Mouse (Mus musculus): ENCODE data around the gene Msi2. TPM values are rescaled to one million over a fixed set of nuclear protein-coding genes. Genes with fewer than 3 reads are reported as not detected.
A peak's percentile ranks its signal among the peaks of the same experiment; 100 is the strongest.

The Msi2 gene
- polyA plus RNA-seq, 1 experiment from 2014 or later, result 15.1 TPM

DNA sequence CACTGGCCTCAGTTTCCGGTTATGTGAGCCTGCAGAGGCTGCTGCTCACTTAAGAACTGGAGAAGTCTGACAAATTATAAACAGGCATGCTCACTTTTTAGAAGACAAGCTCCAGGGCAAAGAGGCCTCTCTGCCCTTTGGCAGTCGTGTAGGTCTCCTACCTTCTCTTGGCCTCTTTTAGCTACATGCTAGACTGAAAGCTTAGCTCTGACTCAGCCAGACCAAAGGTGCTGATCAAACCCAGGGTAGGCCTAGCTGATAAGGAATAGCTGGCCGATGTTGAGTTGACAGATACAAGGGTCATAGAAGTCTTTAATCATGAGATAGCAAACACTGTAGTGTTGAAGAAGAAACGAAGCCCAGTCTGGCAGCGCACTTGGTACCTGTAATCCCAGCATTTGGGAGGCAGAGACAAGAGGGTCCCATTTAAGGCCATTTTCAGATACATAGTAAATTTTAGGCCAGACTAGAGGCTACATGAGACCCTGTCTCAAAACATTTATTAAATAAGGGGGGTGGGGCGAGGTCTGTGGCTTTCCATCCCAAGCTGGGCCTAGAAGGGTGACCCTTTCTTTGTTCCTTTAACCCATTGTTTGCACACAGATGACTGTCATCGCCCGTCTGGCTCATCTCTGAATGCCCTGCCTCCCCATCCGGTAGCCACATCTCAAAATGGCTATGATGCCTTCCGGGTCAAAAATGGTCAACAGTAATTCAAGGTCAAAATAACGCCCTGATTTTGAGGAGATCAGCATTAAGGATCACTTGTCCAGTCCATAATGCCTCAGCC is 164.6 kb downstream of the Msi2 start:
- H3K4me1 ChIP-seq (replicated peaks; ENCODE audit: control insufficient read depth, insufficient read depth, low read length), result peaks cover 66% of the 10 kb centered on the region
- peak overlapping the region; percentile 51 for H3K27ac ChIP-seq (ENCODE audit: low read length)
- no peaks in the 10 kb centered on the region for H3K27me3 ChIP-seq (ENCODE audit: control insufficient read depth, insufficient read depth, low read depth, low read length)
- 64% methylated on average over 11 of the region's 11 CpGs for WGBS
- no peak overlapping the region for H3K4me2 ChIP-seq (ENCODE audit: low read depth, low read length)
- no peaks in the 10 kb centered on the region for H3K9me3 ChIP-seq (ENCODE audit: control insufficient read depth, low read length)
- H3K36me3 ChIP-seq (ENCODE audit: control insufficient read depth, insufficient read depth, low read length), result no peaks in the 10 kb centered on the region
- no peak overlapping the region for H3K4me3 ChIP-seq (ENCODE audit: low read length)
- no peak for ATAC-seq (ENCODE audit: low read depth)
- H3K9ac ChIP-seq (ENCODE audit: low read length), result no peak overlapping the region

DNA sequence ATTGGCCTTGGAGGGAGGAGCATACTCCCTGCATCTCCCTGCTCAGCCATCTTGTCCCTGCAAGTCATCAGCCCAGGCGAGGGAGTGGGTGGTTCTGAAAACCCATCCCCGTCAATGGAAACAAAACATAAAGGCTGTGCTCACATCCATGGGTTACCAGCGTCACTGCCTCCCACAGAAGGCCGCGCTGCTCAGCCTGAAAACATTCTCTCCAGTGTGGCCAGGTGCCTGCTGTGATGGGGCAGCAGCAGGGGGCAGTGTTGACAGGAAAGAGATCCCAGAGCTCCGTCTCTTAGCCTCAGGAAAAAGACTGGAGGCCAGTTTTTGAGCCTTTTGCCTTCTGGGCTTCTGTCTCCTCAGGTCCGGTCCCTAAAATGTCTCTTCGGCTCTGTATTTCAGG is 165.3 kb downstream of the Msi2 start:
- no peaks in the 10 kb centered on the region for H3K9me3 ChIP-seq (ENCODE audit: control insufficient read depth, low read length)
- ATAC-seq (ENCODE audit: low read depth), result no peak
- H3K4me3 ChIP-seq (ENCODE audit: low read length), result no peak overlapping the region
- no peak overlapping the region for H3K9ac ChIP-seq (ENCODE audit: low read length)
- peak overlapping the region; percentile 51 for H3K27ac ChIP-seq (ENCODE audit: low read length)
- H3K27me3 ChIP-seq (ENCODE audit: control insufficient read depth, insufficient read depth, low read depth, low read length), result no peaks in the 10 kb centered on the region
- H3K4me1 ChIP-seq (replicated peaks; ENCODE audit: control insufficient read depth, insufficient read depth, low read length), result peaks cover 59% of the 10 kb centered on the region
- H3K4me2 ChIP-seq (ENCODE audit: low read depth, low read length), result no peak overlapping the region
- 36% methylated on average over 8 of the region's 8 CpGs for WGBS
- H3K36me3 ChIP-seq (ENCODE audit: control insufficient read depth, insufficient read depth, low read length), result no peaks in the 10 kb centered on the region

DNA sequence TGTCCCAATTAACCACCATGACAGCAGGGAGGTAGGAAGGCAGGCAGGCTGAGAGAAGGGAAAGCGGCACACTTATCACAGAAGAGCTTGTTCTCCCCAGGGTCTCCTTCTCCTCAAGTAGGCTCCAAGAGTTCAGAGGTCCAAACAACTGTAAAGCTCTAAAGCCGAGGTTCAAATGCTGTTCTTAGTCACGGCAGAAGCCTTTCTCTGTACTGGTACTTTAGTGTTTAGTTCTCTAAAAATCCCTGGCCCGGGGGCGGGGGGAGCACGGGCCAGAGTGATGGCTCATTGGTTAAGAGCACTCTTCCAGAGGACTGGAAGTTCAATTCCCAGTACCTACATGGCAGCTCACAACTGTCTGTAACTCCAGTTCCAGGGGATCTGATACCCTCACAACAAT is 165.9 kb downstream of the Msi2 start:
- no peak for ATAC-seq (ENCODE audit: low read depth)
- H3K4me1 ChIP-seq (replicated peaks; ENCODE audit: control insufficient read depth, insufficient read depth, low read length), result peaks cover 55% of the 10 kb centered on the region
- H3K27me3 ChIP-seq (ENCODE audit: control insufficient read depth, insufficient read depth, low read depth, low read length), result no peaks in the 10 kb centered on the region
- whole genome bisulfite sequencing, result 58% methylated on average over 6 of the region's 6 CpGs
- no peak overlapping the region for H3K4me3 ChIP-seq (ENCODE audit: low read length)
- no peaks in the 10 kb centered on the region for H3K9me3 ChIP-seq (ENCODE audit: control insufficient read depth, low read length)
- H3K36me3 ChIP-seq (ENCODE audit: control insufficient read depth, insufficient read depth, low read length), result no peaks in the 10 kb centered on the region
- H3K9ac ChIP-seq (ENCODE audit: low read length), result no peak overlapping the region
- no peak overlapping the region for H3K27ac ChIP-seq (ENCODE audit: low read length)
- H3K4me2 ChIP-seq (ENCODE audit: low read depth, low read length), result no peak overlapping the region

DNA sequence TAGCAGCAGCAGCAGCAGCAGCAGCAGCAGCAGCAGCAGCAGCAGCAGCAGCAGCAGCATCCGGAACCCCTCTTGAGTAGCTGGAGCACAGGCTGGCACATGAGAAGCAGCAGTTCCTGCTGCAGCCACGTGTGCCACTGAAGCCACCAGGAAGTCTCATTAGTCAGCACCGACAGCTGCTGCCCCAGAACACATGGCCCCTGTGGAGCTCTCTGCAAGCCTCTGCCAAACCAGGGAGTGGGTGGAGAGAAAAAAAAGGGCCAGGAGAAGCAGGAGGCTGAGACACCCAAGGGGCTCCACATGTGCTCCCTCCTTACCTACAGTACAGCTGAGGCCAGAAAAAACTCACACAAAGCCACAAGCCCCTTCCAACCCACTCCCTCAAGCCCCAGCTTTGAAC is 167.3 kb downstream of the Msi2 start:
- H3K4me1 ChIP-seq (replicated peaks; ENCODE audit: control insufficient read depth, insufficient read depth, low read length), result peaks cover 46% of the 10 kb centered on the region
- WGBS, result 15% methylated on average over 3 of the region's 3 CpGs
- H3K9me3 ChIP-seq (ENCODE audit: control insufficient read depth, low read length), result no peaks in the 10 kb centered on the region
- no peak overlapping the region for H3K9ac ChIP-seq (ENCODE audit: low read length)
- no peak overlapping the region for H3K4me2 ChIP-seq (ENCODE audit: low read depth, low read length)
- H3K27me3 ChIP-seq (ENCODE audit: control insufficient read depth, insufficient read depth, low read depth, low read length), result no peaks in the 10 kb centered on the region
- peak overlapping the region; percentile 16; the same call in 1 of the 2 replicates for H3K27ac ChIP-seq (ENCODE audit: low read length)
- ATAC-seq (ENCODE audit: low read depth), result peak; percentile 46; the same call in 1 of the 2 replicates
- H3K4me3 ChIP-seq (ENCODE audit: low read length), result no peak overlapping the region
- H3K36me3 ChIP-seq (ENCODE audit: control insufficient read depth, insufficient read depth, low read length), result no peaks in the 10 kb centered on the region

DNA sequence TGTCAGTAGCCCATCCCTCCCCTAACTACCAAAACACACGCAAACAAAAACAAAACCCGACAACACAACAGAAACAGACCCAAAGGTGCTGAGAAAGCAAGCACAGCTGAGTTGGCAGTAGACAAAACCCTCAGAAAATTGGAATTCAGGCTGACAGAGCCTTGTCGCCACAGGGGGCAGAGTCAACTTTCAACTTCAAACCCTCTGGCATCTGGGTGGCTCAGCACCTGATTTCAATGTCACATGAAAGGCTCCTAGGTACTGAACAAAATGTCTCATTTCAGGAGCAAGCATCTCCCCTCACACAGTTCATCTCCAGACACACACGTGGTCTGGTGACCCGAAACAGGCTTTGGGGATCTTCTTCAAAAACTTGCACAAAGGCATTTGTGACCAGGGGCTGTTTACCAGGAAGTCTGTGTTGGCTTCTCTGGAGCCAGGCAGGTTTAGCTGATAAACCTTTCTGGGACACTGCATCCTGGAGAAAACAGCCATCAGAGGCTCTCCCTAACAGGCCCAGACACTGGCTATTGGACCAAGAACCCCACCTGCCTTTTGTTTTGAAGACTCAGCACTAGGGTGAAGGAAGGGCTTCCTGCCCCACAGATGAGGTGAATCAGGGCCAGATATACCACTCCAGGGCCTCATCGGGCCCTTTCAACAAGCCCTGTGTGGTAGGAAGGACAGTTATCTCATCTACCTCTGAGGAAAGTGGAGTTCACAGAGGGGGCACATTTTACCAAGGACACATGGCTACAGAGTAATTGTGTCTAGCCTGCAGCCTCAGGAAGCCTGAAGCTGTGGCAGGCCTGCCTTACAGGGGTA is 168.0 kb downstream of the Msi2 start:
- no peak overlapping the region for H3K4me2 ChIP-seq (ENCODE audit: low read depth, low read length)
- WGBS, result 56% methylated on average over 6 of the region's 6 CpGs
- H3K4me3 ChIP-seq (ENCODE audit: low read length), result no peak overlapping the region
- peaks cover 38% of the 10 kb centered on the region for H3K4me1 ChIP-seq (replicated peaks; ENCODE audit: control insufficient read depth, insufficient read depth, low read length)
- no peaks in the 10 kb centered on the region for H3K27me3 ChIP-seq (ENCODE audit: control insufficient read depth, insufficient read depth, low read depth, low read length)
- H3K9ac ChIP-seq (ENCODE audit: low read length), result 0 out of 2 replicates have a peak overlapping the region, but pooled peaks have one; percentile 25
- no peak for ATAC-seq (ENCODE audit: low read depth)
- H3K9me3 ChIP-seq (ENCODE audit: control insufficient read depth, low read length), result no peaks in the 10 kb centered on the region
- H3K36me3 ChIP-seq (ENCODE audit: control insufficient read depth, insufficient read depth, low read length), result no peaks in the 10 kb centered on the region
- H3K27ac ChIP-seq (ENCODE audit: low read length), result no peak overlapping the region

DNA sequence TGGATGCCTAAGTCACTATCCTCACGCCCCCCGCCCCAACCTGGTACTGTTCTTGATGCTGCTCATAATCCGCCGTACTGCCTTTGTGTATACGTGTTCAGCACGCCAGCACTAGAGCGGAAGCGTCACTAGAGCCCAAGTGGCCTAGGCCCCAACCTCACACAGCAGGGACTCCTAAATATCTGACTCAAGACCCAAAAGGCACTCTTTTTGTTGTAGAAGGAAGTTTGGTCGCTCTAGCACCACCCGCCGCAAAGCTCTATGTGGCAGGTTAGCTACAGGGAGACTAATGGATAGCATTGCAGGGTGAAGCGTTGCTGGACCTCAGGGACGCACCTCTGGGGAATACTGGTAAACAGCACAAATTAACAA is 168.8 kb downstream of the Msi2 start:
- no peaks in the 10 kb centered on the region for H3K36me3 ChIP-seq (ENCODE audit: control insufficient read depth, insufficient read depth, low read length)
- H3K27ac ChIP-seq (ENCODE audit: low read length), result no peak overlapping the region
- WGBS, result 86% methylated on average over 13 of the region's 13 CpGs
- no peaks in the 10 kb centered on the region for H3K27me3 ChIP-seq (ENCODE audit: control insufficient read depth, insufficient read depth, low read depth, low read length)
- ATAC-seq (ENCODE audit: low read depth), result no peak
- H3K4me1 ChIP-seq (replicated peaks; ENCODE audit: control insufficient read depth, insufficient read depth, low read length), result peaks cover 36% of the 10 kb centered on the region
- no peaks in the 10 kb centered on the region for H3K9me3 ChIP-seq (ENCODE audit: control insufficient read depth, low read length)
- H3K9ac ChIP-seq (ENCODE audit: low read length), result no peak overlapping the region
- no peak overlapping the region for H3K4me3 ChIP-seq (ENCODE audit: low read length)
- H3K4me2 ChIP-seq (ENCODE audit: low read depth, low read length), result no peak overlapping the region

DNA sequence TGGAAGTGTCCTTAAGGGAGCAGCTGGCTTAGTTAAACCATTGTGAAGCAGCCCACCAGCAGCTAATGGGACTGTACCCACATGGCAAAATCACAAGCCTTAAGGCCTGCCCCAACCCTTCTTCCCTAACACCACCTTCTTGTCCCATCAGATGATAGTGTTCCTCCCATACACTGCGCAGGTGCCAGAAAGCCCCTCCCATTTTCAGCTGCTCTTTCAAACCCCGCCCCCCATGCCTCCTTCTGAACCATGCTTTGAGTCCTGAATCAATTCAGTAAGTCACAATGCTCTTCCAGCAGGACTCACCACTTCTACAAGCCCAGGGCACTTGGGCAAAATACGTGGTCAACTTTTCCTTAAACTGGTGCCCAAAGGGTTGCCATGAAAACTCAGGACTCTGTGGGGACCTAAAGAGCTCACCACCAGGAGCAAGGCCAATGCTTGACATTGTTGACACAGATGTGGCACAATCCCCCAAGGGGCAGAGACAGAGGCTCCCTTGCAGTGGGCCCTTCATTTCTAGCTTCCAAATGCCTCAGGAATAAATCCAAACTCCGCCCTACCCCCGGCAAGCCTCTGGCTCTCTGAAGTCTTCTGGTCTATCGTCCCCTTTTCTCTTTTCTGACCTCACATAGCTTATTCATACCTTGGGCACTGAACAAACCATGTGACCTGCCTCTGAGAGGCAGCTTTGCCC is 169.3 kb downstream of the Msi2 start:
- Histone ChIP-seq H3K27me3 (ENCODE audit: control insufficient read depth, insufficient read depth, low read depth, low read length) (no peaks in the 10 kb centered on the region), H3K4me3 (ENCODE audit: low read length) (no peak overlapping the region), H3K36me3 (ENCODE audit: control insufficient read depth, insufficient read depth, low read length) (no peaks in the 10 kb centered on the region), H3K4me2 (ENCODE audit: low read depth, low read length) (no peak overlapping the region), H3K9ac (ENCODE audit: low read length) (no peak overlapping the region), H3K27ac (ENCODE audit: low read length) (no peak overlapping the region), H3K4me1 (replicated peaks; ENCODE audit: control insufficient read depth, insufficient read depth, low read length) (peaks cover 36% of the 10 kb centered on the region), H3K9me3 (ENCODE audit: control insufficient read depth, low read length) (no peaks in the 10 kb centered on the region)
- no peak for ATAC-seq (ENCODE audit: low read depth)
- 69% methylated on average over 6 of the region's 6 CpGs for WGBS

DNA sequence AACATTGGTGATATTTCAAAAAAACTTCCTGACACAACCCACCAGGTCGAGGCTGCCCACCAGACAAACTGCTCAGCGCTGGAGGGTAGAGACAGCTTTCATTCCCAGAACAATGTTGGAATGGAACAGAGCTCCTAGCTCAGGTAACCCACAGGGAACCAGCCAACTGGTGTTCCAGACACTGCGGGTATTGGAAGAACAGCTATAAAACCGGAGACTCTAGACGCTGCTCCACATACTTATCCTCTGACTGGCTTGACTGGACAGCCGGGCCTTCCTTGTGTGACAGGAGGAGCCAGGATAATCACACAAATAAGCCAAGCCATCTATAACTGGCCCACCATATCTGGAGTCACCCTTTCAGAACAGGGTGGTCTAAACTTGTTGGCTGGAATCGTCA is 169.9 kb downstream of the Msi2 start:
- ATAC-seq (ENCODE audit: low read depth), result no peak
- no peak overlapping the region for H3K9ac ChIP-seq (ENCODE audit: low read length)
- no peaks in the 10 kb centered on the region for H3K9me3 ChIP-seq (ENCODE audit: control insufficient read depth, low read length)
- no peak overlapping the region for H3K4me3 ChIP-seq (ENCODE audit: low read length)
- no peak overlapping the region for H3K4me2 ChIP-seq (ENCODE audit: low read depth, low read length)
- no peaks in the 10 kb centered on the region for H3K36me3 ChIP-seq (ENCODE audit: control insufficient read depth, insufficient read depth, low read length)
- peaks cover 38% of the 10 kb centered on the region for H3K4me1 ChIP-seq (replicated peaks; ENCODE audit: control insufficient read depth, insufficient read depth, low read length)
- no peaks in the 10 kb centered on the region for H3K27me3 ChIP-seq (ENCODE audit: control insufficient read depth, insufficient read depth, low read depth, low read length)
- no peak overlapping the region for H3K27ac ChIP-seq (ENCODE audit: low read length)
- 62% methylated on average over 7 of the region's 7 CpGs for WGBS

DNA sequence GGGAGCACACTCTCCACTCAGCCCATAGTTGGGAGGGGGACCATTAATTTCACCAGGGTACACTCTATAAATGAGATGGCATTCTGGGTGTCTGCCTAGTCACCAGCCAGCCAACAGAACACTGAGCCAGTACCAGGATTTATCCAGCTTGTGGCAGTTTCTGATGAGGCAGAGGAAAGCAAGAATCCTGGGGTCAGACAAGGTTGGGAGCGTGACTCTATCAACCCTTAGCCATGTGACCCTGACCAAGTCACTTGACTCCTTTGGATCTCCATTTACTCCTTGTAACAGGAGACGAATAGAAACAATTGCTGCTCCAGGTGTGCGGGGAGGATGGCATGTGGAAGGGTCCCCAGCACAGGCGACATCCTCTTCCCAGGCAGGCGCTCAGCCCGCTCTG is 174.5 kb downstream of the Msi2 start:
- Histone ChIP-seq H3K4me3 (ENCODE audit: low read length) (no peak overlapping the region), H3K27ac (ENCODE audit: low read length) (no peak overlapping the region), H3K36me3 (ENCODE audit: control insufficient read depth, insufficient read depth, low read length) (no peaks in the 10 kb centered on the region), H3K4me2 (ENCODE audit: low read depth, low read length) (no peak overlapping the region), H3K9me3 (ENCODE audit: control insufficient read depth, low read length) (no peaks in the 10 kb centered on the region), H3K9ac (ENCODE audit: low read length) (no peak overlapping the region), H3K27me3 (ENCODE audit: control insufficient read depth, insufficient read depth, low read depth, low read length) (no peaks in the 10 kb centered on the region), H3K4me1 (replicated peaks; ENCODE audit: control insufficient read depth, insufficient read depth, low read length) (peaks cover 35% of the 10 kb centered on the region)
- 79% methylated on average over 6 of the region's 6 CpGs for WGBS
- ATAC-seq (ENCODE audit: low read depth), result no peak
